Mouse (Mus musculus): ENCODE data around the gene Alkbh5.
A peak's percentile ranks its signal among the peaks of the same experiment; 100 is the strongest.
"Not testable (repeated sequence)": the region's sequence is repeated elsewhere in the genome, so short reads cannot be mapped to it uniquely, and the experiment has no call there.

Gene Alkbh5

DNA sequence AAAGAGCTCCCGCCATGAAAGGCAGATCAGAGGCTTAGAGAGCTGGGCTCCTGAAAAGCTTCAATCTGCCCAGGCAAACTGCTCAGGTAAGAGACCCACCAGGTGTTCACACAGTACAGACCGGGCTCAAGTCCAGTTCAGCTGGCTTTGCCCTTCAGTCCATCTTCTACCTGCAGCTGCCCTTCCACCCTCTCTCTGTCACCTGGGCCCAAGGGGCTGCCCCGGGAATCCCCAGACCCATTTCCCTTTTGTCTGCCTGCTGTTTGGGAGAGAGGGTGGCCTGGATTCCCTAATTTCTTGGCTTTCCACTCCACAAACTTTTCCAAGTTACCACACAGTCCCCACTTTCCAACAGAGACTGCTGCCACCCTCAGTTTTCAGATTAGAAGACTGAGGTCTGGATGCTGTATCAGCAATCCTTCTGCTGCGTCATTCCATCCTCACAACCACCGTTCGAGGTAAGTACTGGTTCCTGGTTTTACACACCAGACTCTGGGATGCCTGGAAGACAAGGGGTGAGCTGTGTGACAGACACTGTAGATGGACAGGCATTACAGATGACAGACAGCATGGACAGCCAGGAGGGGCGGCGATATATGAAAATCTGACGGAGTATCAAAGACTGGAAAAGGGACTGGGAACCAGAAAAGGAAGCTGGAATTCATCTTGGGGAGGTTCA, at the start of gene Alkbh5:
Alkbh5 (plus strand) TSS at position 202 of the 679 bp plus-strand sequence.
- peak; percentile 35 for DNase-seq

DNA sequence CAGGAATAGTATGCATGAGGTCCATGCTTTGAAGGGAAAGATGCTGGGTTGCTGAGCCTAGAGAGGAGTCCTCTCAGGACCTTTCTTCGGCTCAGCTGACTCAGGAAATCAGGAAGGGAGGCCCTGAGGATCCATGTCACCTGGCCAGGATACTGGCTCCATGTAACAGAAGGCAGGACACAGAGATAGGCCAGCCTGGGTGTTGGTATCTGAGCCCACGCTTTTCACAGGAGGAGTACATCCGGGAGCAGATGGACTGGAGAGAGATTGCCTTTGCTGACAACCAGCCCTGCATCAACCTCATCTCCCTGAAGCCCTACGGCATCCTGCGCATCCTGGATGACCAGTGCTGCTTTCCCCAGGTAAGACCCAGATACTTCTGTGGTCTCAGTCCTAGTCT, 43.5 kb upstream of the Alkbh5 start:
- DNase-seq, result no peak

DNA sequence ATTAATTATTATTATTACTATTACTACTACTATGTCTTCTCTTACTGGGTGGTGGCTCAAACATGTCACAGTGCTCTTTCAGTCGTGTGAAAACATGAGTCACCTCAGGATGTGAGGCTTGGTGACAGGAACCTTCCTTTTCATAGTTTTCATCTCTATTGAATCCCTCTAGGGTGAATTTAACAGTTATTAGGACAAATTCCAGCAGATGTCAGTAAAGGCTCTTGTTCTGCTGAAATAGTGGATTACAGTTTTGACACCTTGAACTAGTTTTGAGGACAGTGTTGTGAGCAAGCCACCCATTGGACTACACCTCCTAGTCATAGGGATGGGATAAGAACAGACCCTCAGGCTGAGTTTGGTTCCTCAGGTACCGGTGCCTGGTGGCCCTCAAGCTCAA, 40.5 kb upstream of the Alkbh5 start:
- no peak for DNase-seq

DNA sequence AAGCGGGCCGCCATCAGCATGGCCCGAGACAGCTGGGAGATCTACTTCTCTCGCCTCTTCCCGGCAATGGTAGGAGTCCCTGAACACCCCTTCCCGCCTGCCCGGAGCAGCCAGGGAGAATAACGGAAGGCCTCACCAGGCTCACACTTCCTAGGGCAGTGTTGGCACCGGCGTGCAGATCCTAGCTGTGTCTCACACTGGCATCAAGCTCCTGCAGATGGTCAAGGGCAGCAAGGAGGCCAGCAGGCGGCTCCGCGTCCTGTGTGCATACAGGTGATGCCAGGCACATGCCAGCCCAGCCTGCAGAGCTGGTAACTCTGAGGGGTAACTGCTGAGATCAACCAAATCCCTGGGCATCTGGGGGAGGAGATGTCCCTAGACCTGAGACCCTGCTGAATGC, 28.9 kb upstream of the Alkbh5 start:
- DNase-seq, result no peak

DNA sequence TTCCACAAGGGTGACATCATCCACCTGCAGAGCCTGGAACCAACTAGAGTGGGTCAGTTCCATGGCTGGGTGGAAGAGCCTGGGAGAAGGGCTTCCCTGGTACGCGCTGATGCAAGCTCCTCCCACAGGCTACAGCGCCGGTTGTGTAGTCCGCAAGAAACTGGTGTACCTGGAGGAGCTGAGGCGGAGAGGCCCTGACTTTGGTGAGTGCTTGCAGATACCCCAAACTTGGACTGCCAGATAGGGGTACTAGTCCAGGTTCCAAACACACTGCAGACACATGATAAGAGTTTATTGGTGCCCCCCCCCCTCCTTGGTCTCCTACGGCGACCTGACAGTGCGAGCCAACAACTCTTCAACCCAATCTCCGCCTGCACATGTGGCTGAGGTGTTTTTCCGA, 27.2 kb upstream of the Alkbh5 start:
- DNase-seq, result no peak

DNA sequence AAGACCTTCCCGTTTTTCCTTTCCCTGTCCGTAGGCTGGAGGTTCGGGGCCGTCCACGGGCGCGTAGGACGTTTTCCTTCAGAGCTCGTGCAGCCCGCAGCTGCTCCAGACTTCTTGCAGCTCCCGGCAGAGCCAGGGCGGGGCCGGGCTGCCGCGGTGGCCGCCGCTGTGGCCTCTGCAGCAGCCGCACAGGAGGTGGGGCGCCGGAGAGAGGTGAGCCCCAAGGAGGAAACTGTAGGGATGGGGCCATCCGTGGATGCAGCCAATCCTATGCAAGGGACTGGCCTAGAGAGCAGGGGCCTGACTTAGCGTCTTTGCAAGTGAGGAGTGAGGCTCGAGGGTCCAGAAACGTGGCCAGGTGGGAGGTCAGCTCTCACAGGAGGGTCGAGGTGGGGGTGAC, 26.7 kb upstream of the Alkbh5 start:
- DNase-seq, result no peak

DNA sequence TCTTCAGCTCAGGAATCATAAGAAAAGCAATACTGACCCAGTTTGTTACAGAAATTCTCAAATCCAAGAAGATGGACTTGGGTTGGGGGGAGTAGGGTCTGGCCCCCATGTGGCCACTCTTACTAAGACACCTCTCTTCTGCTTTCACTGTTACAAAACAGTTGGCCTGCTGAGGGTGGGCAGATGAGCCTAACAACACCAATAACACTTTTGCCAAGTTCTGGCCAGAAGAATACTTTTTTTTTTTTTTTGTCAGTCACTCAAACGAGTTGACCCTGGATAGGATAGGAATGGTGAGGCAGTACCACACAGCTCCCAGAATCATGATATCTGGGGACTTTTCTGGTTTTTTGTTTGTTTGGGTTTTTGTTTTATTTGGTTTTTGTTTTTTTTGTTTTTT, 24.3 kb upstream of the Alkbh5 start:
- DNase-seq, result no peak

DNA sequence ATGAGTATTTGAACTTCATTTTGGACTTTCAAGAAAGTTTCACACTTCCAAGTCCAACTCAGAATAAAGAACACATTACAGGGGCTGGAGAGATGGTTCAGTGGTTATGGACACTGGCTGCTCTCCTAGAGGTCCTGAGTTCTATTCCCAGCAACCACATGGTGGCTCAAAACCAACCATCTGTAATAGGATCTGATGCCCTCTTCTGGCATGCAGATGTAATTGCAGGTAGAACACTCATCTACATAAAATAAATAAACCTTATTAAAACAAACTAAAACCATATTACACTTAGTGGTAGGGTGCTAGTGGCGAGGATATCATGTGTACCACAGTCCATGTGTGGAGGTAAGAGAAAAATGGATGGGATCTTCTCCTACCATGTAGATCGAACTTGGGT, 23.7 kb upstream of the Alkbh5 start:
- no peak for DNase-seq

DNA sequence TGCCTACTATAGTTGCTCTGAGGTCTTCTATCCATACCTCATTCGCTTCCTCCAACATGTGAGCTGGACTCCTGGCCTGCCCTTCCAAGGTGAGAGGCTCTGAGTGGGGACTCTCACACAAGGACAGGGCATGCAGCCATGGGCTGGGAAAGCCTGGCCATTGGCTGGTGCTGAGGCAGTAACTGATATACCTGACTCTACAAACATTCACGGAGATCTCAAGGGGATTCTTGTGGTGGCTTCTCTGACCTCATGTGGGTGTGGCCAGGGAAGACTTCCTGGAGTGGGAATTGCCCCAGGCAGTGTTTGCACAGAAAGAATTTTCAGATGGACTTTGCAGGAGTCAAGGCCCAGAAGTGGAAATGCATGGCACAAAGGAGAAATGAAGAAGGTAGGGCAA, 21.2 kb upstream of the Alkbh5 start:
- no peak for DNase-seq

DNA sequence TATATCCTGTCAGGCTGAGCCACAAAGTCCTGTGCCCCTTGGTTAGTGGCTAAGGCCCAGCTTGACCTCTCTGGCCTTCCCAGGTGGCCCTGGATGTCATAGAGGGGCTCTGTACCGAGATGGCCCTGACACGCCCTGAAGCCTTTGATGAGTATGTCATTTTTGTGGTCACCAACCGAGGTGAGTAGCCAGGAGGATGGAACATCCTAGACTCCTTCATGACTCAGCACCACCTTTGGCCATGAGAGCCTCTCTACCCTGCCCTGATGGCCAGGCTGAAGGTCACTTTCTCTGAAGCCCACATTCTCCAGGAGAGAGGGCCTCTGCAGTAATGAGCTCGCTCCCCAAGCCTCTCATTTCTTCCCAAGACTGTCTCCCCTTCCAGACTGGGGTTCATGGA, 17.9 kb upstream of the Alkbh5 start:
- DNase-seq, result no peak

DNA sequence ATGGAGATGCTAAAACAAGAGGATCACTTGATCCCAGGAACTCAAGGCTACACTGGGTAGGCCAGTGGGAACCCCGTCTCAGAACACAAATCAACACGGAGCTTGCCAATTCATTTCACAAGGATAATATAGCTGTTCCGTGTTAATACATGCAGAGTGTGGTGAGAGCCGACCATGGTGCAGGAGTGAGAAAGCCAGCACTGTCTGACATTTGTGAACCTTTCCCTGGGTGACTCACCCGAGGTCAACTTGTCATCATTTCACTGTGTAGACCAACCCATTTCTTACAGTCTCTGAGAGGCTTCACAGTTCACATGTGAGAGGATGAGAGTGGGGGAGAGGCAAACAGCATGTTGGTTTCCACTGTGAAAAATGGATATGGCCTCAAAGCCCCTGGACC, 14.2 kb upstream of the Alkbh5 start:
- DNase-seq, result no peak

DNA sequence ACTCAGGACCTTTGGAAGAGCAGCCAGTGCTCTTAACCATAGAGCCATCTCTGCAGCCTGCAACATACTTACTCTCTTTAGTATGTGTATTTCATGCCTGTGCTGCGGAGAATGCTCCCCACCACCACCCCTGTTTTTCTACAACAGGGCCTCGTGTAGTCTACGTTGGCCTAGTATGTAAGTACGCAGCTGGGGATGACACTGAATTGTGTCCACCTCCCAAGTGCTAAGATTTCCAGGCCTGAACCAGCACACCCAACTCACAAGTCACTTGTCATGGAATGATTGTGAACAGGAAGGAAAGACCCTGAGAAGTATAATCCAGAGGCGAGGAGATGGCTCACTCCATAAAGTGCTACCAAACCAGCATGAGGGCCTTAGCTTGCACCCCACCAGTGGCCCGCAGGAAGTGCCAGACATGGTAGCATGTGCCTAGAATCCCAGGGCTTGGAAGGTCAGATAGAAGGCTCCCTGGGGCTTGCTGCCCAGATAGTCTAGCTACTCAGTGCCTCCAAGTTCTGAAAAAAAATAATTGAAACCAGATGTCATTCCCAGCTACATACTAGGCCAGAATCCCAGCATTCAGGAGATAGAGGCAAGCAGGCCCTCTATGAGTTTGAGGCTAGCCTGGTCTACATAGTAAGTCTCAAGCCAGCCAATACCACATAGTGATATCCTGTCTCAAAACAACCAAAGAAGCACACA, 13.4 kb upstream of the Alkbh5 start:
- no peak for DNase-seq

DNA sequence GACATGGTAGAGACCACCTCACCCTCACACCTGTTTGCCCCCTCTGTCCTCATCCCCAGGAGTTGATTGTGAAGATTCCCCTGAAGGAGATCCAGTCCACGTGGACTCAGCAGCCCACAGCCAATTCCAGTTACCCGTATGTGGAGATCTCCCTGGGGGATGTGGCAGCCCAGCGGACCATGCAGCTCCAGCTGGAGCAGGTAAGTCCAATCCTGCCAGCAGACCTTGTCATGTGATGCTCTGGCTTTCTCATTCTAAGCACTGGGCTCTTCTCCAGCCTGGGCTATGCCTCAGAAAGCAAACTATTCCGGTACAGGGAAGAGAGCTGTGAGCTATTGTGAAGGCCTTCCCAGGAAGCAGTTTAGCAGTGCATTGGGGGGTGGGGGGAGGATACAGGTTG, 9.7 kb upstream of the Alkbh5 start:
- no peak for DNase-seq

DNA sequence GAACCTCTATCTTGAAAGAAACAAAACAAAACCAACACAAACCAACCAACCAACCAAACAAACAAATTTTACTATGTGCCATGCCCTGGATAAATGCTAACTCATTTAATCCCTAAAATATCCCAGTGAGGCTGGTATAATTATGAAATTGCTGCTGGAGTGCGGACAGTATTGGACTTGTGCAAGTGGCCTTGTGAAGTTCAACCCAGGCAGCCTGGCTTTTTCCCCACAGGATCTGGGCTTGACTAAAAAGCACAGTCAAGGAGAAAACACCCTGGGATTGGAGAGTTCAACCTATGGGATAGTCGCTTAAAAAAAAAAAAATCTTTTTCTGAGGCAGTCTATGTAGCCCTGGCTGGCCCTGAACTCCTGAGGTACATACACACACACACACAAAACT, 505 bp upstream of the Alkbh5 start:
- DNase-seq, result no peak

DNA sequence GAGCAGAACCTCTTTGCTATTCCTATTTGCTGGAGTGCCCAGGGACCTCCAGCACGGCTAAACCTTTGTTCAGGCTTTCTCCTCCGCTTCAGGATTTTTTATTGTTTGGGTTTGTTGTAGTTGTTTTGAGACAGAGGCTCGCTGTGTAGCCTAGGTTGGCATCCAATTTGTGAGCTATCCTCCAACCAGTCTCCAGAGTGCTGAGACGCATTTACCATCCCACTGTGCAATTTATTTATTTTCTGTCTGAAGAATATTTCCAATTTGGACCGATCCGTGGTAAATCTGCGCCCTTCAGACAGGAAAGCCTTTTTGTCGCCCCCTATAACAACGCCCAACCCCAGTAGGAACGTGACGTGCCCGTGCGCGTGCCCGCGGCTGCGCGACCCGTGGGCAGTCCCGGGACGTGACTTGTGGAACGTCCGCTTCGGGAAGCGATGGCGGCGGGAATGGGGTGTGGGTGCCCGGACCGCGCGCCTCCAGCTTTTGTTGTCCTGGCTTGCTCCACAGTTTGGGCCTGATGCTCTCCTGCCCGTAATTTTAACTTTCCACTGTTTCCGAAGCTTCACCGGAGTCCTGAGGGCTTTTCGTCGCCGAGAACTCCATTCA, 782 bp downstream of the Alkbh5 start:
- DNase-seq, result peak; percentile 87

DNA sequence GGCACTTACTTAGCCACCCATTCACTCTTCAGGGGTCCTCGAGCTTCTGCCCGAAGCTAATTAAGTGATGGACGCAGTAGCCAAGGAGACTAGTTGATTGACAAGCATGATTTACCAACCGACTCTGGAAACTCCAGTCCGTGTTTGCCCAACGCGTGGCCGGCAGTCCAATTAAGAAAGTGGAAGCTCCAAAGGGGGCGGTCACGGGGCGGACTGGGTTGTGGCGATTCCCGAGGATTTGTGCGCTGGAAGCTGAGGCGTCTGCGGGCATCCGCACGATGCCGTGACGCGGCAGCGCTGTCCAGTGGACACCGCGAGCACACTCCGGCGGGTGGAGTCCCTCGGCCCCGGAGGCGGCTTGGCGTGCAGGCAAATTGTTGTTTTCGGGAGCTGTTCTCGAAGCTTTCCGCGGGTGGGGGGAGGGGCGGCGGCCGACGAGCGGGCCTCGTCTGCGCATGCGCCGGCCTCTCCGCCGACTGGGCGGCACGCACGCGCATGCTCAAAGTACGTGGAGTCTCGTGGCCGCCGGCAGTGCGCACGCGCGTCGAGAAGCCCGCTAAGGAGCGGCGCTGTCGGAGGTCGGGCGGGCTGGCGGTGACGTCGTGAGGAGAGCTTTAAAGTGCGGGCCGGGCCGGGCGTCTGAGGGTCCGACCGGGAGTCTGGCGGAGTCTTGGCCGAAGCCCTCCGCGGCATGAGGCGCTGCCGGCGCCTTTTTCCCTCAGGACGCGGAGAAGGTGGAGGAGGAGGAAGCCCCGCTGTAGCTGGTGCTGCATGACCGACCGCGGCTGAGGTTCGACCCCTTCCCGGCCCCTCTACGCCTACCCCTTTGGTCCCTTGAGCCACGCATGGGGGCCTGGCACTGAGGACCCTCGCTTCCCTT, 1.5 kb downstream of the Alkbh5 start:
- peak; percentile 99 for DNase-seq

DNA sequence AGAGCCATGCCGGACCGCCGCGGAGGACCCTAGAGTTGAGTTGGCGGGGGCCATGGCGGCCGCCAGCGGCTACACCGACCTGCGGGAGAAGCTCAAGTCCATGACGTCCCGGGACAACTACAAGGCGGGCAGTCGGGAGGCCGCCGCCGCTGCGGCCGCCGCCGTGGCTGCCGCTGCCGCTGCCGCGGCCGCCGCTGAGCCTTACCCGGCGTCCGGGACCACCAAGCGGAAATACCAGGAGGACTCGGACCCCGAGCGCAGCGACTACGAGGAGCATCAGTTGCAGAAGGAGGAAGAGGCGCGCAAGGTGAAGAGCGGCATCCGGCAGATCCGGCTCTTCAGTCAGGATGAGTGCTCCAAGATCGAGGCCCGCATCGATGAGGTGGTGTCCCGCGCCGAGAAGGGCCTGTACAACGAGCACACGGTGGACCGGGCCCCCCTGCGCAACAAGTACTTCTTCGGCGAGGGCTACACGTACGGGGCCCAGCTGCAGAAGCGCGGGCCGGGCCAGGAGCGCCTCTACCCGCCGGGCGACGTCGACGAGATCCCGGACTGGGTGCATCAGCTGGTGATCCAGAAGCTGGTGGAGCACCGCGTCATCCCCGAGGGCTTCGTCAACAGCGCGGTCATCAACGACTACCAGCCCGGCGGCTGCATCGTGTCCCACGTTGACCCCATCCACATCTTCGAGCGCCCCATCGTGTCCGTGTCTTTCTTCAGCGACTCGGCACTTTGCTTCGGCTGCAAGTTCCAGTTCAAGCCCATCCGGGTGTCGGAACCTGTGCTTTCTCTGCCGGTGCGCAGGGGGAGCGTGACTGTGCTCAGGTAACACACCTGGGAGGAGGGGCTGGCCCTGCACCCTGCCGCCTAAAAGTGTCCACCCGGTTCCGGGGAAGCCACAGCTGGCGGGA, 2.4 kb downstream of the Alkbh5 start:
- peak; percentile 33 for DNase-seq

DNA sequence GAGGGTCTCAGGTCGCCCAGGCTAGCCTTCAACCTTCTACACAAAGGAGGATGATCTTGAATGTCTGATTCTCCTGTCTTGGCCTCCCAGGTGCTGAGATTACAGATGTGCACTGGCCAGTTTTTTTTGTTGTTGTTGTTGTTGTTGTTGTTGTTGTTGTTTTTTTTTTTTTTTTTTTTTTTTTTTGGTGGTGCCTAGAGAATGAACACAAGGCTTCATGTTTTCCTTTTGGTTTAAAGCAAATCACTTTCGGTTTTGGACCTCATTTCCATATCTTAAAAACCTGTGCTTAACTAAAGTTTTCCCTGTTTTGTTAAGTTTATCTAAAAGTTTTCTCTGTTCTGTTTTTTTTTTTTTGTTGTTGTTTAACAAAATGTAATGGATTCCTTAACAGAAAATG, 3.4 kb downstream of the Alkbh5 start:
- DNase-seq, result no peak

DNA sequence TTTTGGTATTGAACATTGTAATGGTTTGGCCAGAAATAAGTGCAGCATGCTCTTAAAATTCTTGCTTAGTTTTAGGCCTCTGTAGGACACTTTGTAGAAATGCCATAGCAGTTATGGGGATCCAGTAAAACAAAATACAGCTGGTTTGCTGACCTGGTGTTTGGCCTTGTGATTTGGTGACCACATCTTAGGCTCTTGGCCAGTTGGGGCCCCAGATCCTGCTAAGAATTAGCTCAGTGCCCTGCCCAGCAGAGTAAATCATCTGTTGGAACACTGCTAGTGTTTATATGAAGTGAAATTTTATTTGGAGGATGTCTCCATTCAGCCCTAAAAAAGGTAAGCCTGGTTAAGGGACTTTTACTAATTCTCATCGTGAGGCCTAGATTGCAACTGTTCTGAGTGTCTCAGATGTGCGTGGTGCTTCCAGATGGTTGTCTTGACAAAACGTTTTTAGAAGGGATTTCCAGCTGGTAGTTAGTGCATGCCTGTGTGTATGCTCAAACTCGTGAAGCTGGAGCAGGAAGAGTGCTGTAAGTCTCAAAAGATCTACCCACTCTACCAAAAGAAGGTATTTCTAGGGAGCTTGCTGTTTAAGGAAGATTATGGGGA, 3.9 kb downstream of the Alkbh5 start:
- DNase-seq, result peak; percentile 51

DNA sequence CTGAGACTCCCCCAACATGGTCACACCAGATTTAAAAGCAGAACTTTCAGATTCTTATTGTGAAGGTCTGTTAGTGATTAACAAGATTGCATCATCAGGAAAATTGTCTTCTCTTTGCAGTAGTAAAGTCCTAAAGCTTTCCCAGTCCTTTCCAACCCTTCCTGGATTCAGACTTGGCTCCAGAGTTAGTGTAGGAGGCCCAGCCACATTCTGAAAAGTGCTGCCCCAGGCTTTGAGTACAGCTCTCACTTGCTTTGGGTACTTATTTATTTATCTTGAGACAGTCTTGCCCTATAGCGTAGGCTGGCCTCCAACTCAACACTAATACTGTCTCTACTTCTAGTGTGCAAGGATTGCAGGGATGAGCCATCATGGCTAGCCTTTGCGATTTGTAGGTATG, 4.6 kb downstream of the Alkbh5 start:
- DNase-seq, result no peak

DNA sequence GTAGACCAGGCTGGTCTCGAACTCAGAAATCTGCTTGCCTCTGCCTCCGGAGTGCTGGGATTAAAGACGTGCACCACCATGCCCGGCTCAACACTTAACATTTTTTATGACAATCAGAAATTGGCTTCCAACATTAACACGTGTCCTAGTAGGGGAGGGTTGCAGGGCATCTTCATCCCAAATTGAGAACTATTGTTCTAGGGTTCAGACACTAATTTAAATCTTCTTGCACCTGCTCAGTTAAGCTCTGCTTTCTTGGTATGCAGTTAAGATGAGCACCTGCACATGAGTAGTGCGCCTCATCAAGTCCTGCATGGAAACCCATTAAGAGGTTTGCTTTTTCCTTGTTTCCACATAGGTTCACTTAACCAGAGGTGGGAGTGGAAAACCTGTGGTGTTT, 5.7 kb downstream of the Alkbh5 start:
- no peak for DNase-seq

DNA sequence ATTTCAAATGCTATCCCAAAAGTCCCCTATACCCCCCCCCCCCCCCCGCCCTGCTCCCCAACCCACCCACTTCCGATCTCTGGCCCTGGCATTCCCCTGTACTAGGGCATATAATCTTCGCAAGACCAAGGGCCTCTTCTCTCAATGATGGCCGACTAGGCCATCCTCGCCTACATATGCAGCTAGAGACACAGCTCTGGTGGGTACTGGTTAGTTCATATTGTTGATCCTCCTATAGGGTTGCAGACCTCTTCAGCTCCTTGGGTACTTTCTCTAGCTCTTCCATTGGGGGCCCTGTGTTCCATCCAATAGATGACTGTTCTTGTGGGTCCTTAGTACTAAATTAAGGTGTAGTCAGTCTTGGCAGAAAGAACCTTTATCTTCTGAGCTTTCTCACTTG, 7.0 kb downstream of the Alkbh5 start:
- DNase-seq, result not testable (repeated sequence)

Measured in layer of hippocampus, adult 9-11 months (tissue).